Mouse (Mus musculus): ENCODE results near the gene Upp1.
A peak's percentile ranks its signal among the peaks of the same experiment; 100 is the strongest.
"Not testable (repeated sequence)": the region's sequence is repeated elsewhere in the genome, so short reads cannot be mapped to it uniquely, and the experiment has no call there.

Gene Upp1

GRCm38 (mm10) chr11:9118050-9118420, at the start of gene Upp1:
Gene Upp1 (plus strand): TSS chr11:9118103.
- no peak for DNase-seq (ENCODE audit: low read depth)

- DNase-seq (ENCODE audit: low read depth) = no peak
These were observed 41.5 kb upstream of the Upp1 start for GRCm38 (mm10) chr11:9076444-9076843.

GRCm38 (mm10) chr11:9113189-9113588, 4.7 kb upstream of the Upp1 start:
- no peak for DNase-seq (ENCODE audit: low read depth)

- DNase-seq (ENCODE audit: low read depth) = no peak
These were observed 2.4 kb upstream of the Upp1 start for GRCm38 (mm10) chr11:9115367-9116120.

GRCm38 (mm10) chr11:9116121-9116520, 1.8 kb upstream of the Upp1 start:
- no peak for DNase-seq (ENCODE audit: low read depth)

- DNase-seq (ENCODE audit: low read depth) = no peak
These were observed 987 bp upstream of the Upp1 start for GRCm38 (mm10) chr11:9116916-9117315.

GRCm38 (mm10) chr11:9117358-9118049, 399 bp upstream of the Upp1 start:
- DNase-seq (ENCODE audit: low read depth) = no peak

- peak; percentile 4 for DNase-seq (ENCODE audit: low read depth)
These were observed 668 bp downstream of the Upp1 start for GRCm38 (mm10) chr11:9118421-9119121.

- DNase-seq (ENCODE audit: low read depth) = no peak
These were observed 1.5 kb downstream of the Upp1 start for GRCm38 (mm10) chr11:9119231-9120020.

- DNase-seq (ENCODE audit: low read depth) = no peak
These were observed 4.4 kb downstream of the Upp1 start for GRCm38 (mm10) chr11:9122315-9122714.

- no peak for DNase-seq (ENCODE audit: low read depth)
These were observed 8.6 kb downstream of the Upp1 start for GRCm38 (mm10) chr11:9126373-9127107.

- no peak for DNase-seq (ENCODE audit: low read depth)
These were observed 10.2 kb downstream of the Upp1 start for GRCm38 (mm10) chr11:9128110-9128509.

GRCm38 (mm10) chr11:9129528-9129927, 11.6 kb downstream of the Upp1 start:
- no peak for DNase-seq (ENCODE audit: low read depth)

GRCm38 (mm10) chr11:9131688-9132087, 13.8 kb downstream of the Upp1 start:
- DNase-seq (ENCODE audit: low read depth) = no peak

GRCm38 (mm10) chr11:9135589-9136246, 17.8 kb downstream of the Upp1 start:
- no peak for DNase-seq (ENCODE audit: low read depth)

GRCm38 (mm10) chr11:9136471-9136870, 18.6 kb downstream of the Upp1 start:
- DNase-seq (ENCODE audit: low read depth) = peak; percentile 41

- no peak for DNase-seq (ENCODE audit: low read depth)
These were observed 27.2 kb downstream of the Upp1 start for GRCm38 (mm10) chr11:9145113-9145512.

GRCm38 (mm10) chr11:9146115-9146514, 28.2 kb downstream of the Upp1 start:
- DNase-seq (ENCODE audit: low read depth) = no peak

GRCm38 (mm10) chr11:9146683-9147082, 28.8 kb downstream of the Upp1 start:
- no peak for DNase-seq (ENCODE audit: low read depth)

- DNase-seq (ENCODE audit: low read depth) = no peak
These were observed 30.3 kb downstream of the Upp1 start for GRCm38 (mm10) chr11:9148206-9148605.

- not testable (repeated sequence) for DNase-seq (ENCODE audit: low read depth)
These were observed 32.5 kb downstream of the Upp1 start for GRCm38 (mm10) chr11:9150403-9150802.

Measured in c-Kit-positive CD71-positive TER-119-negative erythroid progenitor cells, embryonic 14.5 days (primary cell).